Mouse (Mus musculus) adipose tissue, adult 10 weeks (tissue): ENCODE data around the gene Tnfaip8l2. TPM values are rescaled to one million over a fixed set of nuclear protein-coding genes. Genes with fewer than 3 reads are reported as not detected.

Source experiments
- polyA plus RNA-seq: library from polyadenylated mRNA; stranded (reverse); fragments of 350-450 nt; fragmentation: Illumina TruSeq; extraction: RNeasy Lipid Tissue Mini Kit (QIAGEN cat#74804); gene quantifications from one replicate; pipeline ENCODE4 v1.2.3, GENCODE M21; 2014; ENCODE audit warnings: low read depth, low replicate concordance

Tnfaip8l2 gene
- polyA plus RNA-seq = 9.1 TPM

DNA sequence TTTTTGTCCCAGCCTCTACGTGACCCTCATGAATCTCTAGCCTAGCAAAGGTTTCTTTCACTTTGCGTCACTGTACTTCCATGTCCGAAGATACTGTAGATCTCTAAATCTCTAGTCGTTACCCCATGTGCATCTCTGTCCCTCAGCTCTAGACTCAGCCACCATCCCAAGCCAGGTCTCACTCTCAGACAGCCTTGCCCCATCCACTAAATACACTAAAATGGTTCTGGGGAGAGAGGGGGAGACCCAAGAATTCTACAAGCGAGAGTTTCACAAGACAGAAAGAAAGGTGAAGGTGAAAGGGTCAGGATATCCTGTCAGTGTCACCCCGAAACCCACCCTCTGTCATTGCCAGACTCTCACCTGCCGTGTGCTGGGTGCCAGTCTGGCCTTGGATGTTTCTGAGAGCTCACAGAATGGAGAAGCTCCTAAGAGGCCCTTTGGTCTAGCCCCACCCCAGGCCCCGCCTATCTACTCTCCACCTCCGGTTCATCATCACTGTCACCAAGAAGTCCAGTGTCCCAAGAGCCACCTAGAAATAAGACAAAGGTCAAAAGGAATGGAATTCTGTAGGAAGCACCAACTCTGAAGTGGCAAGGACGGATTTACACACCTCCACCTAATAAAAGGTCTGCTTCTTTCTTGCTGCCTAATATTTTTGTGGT is at the start of gene Tnfaip8l2:
TSS of gene Tnfaip8l2 (minus strand) at position 409 of the 665 bp plus-strand sequence.

DNA sequence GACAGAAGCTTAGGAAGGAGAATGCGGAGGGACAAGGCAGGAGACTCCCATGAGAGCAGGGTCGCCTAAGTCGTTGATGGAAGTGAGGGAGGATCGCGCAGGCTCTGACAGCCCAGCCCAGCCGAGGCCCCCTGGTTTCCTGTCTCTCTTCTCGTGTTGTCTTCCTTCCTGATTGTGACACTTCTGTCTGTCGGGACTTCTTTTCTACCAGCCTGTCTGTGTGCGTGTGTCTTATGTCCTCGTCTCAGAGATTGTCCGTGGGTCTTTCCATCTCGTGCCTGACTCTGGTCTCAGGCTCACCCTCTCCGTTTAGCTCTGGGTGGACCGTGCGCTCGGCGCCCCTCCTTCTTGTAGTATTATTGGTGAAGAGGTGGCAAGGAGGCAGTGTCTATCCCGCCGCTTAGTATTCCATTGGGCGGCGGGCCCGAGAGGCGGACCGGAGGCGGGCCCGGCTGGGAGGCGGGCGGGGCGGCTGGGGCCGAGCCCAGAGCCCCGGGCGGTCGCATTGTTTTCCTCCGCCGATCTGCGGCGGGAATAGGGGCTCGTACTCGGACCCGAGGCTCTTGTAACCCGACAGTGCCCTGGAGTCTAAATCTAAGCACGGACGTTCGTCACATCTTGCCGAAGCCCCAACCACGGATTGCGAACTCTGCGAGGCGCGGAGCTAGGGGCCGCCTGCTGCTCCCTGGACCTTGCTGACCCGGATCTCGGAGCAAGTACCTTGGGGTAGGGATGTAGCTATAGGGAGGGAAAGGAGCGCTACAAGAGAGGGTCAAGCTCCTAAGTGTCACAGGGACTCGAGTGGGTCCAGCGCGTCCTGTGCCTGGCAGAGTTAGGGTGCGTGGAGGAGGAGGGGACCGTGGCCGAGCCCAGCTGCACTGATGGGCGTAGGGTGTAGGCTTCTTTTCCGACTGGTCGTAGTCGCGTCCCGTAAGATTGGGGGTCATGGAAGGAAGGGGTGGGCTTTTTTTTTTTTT is 18.1 kb upstream of the Tnfaip8l2 start, which contains the start of gene Sema6c:
TSS of gene Sema6c (plus strand) at position 471 of the 977 bp plus-strand sequence.

DNA sequence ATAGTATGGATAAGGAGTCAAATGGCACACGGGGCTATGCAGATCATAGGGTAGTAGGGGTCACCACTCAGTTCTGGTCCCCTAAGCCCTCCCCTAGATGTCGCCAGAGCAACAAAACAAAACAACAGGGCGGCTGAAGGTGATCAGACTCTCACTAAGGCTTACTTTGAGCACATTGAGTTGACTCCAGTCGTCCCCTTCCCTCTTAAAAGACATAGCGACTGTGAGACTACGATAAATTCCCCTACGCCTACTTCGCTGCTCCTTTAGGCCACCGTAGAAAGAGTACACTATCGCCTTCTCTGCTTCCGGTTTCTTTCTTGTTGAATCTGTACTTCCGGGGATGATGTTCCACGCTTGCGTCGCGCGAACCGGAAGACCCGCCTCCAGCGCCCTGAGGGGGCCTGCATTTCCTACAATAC is 8.5 kb downstream of the Tnfaip8l2 start, which contains the start of the genes Scnm1 and Lysmd1:
TSS of gene Scnm1 (minus strand) at position 332 of the 422 bp plus-strand sequence.
TSS of gene Lysmd1 (plus strand) at position 409 of the 422 bp plus-strand sequence.

DNA sequence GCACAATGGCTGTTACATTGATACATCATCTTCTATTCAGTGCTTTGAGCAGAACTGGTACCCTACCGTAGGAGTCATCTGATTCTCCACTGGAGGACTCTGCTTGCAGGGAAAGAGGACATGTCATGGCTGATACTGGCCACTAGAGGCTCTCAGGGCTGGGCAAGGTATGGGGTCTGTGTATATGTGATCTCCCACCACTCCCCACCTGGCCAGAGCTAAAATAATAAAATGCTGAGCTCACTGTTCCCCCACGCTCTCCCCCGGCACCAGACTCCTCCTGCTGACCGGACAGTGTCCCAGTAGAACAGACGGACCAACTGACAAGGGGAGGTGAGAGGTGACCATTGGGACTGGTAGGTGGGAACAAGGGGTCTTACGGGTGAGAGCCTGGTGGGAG is 17.9 kb downstream of the Tnfaip8l2 start, which contains the start of gene Tmod4:
TSS of gene Tmod4 (plus strand) at position 231 of the 400 bp plus-strand sequence.

DNA sequence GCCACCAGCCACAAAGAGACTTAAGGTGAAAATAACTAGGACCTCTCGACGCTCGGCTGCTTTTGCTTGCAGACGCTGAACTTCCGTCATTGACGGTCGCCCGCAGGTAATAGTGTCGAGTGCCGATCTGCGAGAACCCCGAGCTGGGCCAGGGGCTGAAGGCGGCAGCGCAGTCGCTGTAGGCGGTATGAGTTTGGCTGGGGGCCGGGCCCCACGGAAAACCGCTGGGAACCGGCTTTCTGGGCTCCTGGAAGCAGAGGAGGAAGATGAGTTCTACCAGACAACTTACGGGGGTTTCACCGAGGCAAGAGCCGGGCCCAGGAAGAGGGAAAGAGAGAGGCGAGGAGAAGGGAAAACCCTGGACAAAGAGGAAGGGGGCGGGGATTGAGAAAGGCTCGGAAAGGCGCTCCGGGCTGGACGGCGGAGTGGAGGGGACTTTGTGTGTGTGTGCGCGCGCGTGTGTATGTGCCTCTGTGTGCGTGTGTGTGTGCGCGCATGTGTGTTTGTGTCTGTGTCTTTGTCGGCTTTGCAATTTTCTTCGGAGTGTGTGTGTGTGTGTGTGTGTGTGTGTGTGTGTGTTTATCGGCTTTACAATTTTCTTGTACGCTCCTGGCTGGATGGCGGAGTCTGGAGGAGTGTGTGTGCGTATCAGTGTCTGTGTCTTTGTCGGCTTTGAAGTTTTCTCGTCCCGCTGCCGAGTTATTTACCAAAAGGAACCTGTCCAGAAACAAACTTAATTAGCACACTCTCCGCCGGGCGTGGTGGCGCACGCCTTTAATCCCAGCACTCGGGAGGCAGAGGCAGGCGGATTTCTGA is 31.0 kb downstream of the Tnfaip8l2 start, which contains the start of gene Vps72:
TSS of gene Vps72 (plus strand) at position 112 of the 816 bp plus-strand sequence.

DNA sequence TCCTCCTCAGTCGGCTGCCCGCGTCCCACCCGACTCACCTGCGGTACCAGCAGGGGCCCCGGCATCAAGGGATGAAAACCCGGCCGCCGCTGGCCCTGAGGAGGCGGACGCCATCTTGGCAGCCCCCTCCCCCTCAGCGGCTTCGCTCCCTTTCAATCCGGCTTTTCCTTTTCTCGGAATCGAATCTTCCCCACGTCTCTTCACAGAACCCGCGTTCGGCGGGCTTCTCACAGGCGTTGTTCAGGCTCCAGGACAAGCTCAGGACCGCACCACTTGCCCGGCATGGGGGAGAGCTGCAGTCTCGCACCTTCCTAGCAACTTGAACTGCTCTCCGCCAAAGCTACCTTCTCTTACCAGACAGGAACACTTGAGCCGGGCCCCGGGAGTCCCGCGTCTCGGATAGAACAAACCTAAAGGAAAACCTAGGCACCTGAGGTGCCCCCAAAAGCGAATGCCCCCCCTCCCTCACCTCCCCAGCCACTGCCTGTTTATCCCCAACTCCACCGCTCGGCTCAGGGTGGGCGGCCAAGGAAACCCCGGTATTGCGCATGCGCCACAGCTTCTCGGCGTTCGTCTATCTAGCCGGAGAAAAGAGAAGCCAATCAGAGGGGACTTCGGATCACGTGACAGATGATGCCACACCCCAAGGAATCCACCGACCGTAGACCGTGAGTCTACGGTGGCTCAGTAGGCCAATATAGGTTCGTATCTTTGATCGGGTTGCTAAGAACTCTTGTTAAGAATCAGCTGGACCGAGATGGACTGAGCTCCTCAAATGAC is 35.6 kb downstream of the Tnfaip8l2 start, which contains the start of gene Pip5k1a:
TSS of gene Pip5k1a (minus strand) at position 593 of the 780 bp plus-strand sequence.

Other genes starting within 250 kb of the Tnfaip8l2 start
- gene Selenbp1, start 209.3 kb downstream of the Tnfaip8l2 start, polyA plus RNA-seq = 123 TPM
- 13.5 TPM for gene Rfx5, start 188.3 kb downstream of the Tnfaip8l2 start, polyA plus RNA-seq
- gene Pi4kb, start 167.6 kb downstream of the Tnfaip8l2 start, polyA plus RNA-seq = 33.9 TPM
- 24.9 TPM for gene Zfp687, start 126.9 kb downstream of the Tnfaip8l2 start, polyA plus RNA-seq
- 134 TPM for gene Psmd4, start 99.7 kb downstream of the Tnfaip8l2 start, polyA plus RNA-seq
- gene Pip5k1a, start 35.4 kb downstream of the Tnfaip8l2 start, polyA plus RNA-seq = 19.1 TPM
- gene Vps72, start 31.3 kb downstream of the Tnfaip8l2 start, polyA plus RNA-seq = 45.3 TPM
- gene Tmod4, start 17.9 kb downstream of the Tnfaip8l2 start, polyA plus RNA-seq = 0.31 TPM
- 34.3 TPM for gene Scnm1, start 8.3 kb downstream of the Tnfaip8l2 start, polyA plus RNA-seq
- gene Lysmd1, start 8.3 kb downstream of the Tnfaip8l2 start, polyA plus RNA-seq = 11.0 TPM
- gene Sema6c, start 18.1 kb upstream of the Tnfaip8l2 start, polyA plus RNA-seq = 4.2 TPM
- 18.6 TPM for gene Gabpb2, start 75.6 kb upstream of the Tnfaip8l2 start, polyA plus RNA-seq
- gene Cdc42se1, start 86.4 kb upstream of the Tnfaip8l2 start, polyA plus RNA-seq = 69.2 TPM
- gene Mllt11, start 89.8 kb upstream of the Tnfaip8l2 start, polyA plus RNA-seq = 22.7 TPM
- gene Gm128, start 99.2 kb upstream of the Tnfaip8l2 start, polyA plus RNA-seq = 5.9 TPM
- 3.7 TPM for gene Bnipl, start 108.8 kb upstream of the Tnfaip8l2 start, polyA plus RNA-seq
- 62.4 TPM for gene Mindy1, start 139.0 kb upstream of the Tnfaip8l2 start, polyA plus RNA-seq
- gene Prune1, start 139.7 kb upstream of the Tnfaip8l2 start, polyA plus RNA-seq = 19.0 TPM
- 18.4 TPM for gene Anxa9, start 164.8 kb upstream of the Tnfaip8l2 start, polyA plus RNA-seq
- gene Cers2, start 172.4 kb upstream of the Tnfaip8l2 start, polyA plus RNA-seq = 147 TPM
- 22.0 TPM for gene Setdb1, start 214.8 kb upstream of the Tnfaip8l2 start, polyA plus RNA-seq